Mouse (Mus musculus) cerebral cortex, adult 2 months (tissue): ENCODE results near the gene Gopc.

ENCODE experiments used
- WGBS: fragments of 180-500 bp; shearing (Covaris S2); methylation state at CpG from one replicate; pipeline ENCODE4 v1.1.7; 2018; 5-methylcytosine and 5-hydroxymethylcytosine counted together

Gopc gene

DNA sequence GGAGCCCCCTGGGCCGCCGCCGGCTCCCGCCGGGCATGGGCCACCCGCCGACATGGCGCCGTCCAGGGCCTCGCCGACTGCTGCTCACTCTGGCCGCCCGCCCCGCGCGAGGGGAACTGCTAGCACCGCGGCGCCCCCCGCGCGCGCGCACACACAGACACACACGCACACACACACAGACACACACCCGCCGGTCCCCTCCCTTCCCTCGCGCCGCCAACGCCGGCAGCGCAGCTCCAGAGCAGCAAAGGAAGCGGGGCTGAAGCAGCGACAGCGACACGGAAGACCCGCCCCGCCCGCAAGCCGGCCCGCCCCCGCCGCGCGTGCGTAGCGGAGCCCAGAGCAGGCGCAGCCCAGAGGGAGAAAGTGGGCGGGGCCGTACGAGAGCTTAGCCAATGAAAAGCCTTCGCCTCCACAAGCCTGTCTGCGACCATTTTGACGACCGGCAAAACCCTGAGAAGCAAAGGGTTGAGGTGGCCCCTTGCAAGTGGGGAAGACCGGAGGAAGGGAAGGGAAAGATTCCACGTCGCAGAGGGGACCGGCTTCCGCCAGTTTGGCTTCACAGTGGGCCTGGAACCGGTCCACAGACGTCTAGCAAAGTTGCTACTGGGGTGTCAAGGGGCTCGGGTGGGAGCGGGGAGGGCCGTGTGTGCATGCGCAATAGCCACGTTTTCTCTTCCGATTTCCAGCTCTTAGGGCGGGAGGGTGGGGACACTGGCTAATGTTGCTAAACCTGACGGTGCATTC, at the start of gene Gopc:
Gene Gopc (minus strand): TSS at position 280 of the 747 bp plus-strand sequence.
- WGBS, result 1% methylated on average over 70 of the region's 71 CpGs

- 96% methylated on average over 1 of the region's 1 CpGs for WGBS
Measured at GRCm38 (mm10) chr10:52430953-52431352, 49.0 kb upstream of the Gopc start.

- 59% methylated on average over 2 of the region's 2 CpGs for WGBS
Measured at GRCm38 (mm10) chr10:52427634-52428415, 45.9 kb upstream of the Gopc start.

- 70% methylated on average over 7 of the region's 7 CpGs for WGBS
Measured at GRCm38 (mm10) chr10:52426314-52426980, 44.5 kb upstream of the Gopc start.

DNA sequence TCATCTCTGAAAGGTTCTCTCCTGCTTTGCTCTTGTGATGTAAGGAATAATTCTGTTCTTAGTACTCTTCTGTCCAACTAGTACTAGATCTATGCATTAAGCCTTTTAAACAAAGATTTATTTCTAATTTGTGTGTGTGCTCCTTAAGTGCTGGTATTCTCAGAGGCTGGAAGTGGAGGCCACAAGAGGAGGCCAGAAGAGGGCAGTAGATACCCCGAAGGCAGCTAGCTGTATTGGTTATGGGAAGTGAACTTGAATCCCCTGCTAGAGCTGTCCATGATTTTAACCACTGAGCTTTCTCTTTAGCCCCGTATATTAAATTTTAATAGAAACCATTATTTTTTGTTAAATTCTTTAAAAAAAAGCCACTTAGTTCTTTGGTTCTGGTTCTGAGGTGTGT, 41.2 kb upstream of the Gopc start:
- WGBS, result 72% methylated on average over 2 of the region's 2 CpGs

DNA sequence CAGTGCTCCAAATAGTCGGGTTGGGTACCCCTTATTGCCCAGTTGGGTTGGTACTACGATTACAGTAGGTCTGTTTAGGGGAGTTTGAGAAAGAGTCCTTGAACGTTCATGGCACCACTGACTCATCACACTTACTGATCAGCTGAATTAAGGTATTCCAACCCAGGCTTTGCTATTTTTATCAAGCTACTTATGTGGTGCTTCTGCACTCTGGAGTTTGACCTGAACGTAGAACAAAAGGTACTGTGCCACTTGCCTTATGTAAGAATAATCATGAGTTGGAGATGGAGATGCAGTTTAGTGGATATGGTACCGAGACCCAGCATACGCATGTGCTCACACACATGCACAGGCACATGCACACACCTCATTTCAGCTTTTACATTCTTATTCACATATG, 39.8 kb upstream of the Gopc start:
- 66% methylated on average over 6 of the region's 6 CpGs for WGBS

DNA sequence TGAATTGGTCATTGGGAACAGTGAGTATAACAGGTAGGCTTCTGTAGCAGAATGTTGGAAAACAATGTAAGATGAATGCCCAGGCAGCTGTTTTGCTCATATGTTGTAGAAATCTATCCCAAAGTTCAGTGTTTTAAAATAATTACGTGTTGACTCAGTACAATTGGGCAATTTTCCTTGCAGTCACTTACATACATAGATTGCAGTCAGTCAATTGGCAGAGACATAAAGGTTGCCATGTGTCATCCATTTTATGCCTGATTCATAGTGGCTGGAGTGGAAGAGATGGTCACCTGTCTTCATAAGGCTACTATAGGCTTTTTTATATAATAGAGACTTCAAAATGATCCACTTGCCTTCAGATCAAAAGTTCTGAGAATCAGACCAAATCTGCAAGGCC, 38.6 kb upstream of the Gopc start:
- WGBS, result 75% methylated on average over 1 of the region's 1 CpGs

GRCm38 (mm10) chr10:52419402-52419801, 37.5 kb upstream of the Gopc start:
- WGBS, result 54% methylated on average over 4 of the region's 4 CpGs

- 27% methylated on average over 5 of the region's 5 CpGs for WGBS
Measured at GRCm38 (mm10) chr10:52418931-52419330, 37.0 kb upstream of the Gopc start.

DNA sequence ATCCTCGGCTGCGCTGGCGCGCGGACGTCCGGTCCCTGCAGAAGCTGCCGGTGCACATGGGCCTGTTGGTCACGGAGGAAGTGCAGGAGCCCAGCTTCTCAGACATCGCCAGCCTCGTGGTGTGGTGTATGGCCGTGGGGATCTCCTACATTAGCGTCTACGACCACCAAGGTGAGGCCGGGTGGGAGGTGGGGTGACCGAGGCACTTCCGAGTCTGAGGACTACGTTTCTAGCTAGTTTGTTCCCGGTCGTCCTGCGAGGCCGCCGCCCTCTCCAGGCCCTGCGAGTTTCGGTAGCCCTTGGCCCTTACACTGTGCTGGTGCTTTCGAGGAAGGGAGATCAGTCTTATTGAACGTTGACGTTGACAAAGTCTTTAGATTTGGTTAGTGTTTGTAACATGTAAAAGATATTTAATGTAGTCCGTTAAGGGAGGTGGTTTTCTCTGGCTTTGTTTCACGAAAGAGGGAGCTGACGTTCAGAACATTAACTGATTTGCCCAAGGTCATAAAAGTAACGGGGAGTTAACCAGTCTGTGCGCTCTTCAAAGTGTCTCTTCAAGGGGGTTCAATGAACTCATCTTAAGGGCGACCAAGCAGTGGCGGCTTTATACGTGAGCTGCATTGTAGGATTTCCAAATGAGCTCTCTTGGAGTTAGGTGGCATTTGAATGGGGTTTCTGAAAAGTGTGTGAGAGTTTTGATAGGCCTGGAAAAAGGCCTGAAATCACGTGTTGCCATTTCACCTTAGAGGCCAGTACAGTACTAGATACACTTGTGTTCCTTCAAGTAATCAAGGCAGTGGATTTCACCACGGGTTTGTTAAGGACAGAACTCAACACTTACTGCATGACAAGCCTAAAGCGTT, 36.3 kb upstream of the Gopc start:
- 2% methylated on average over 39 of the region's 39 CpGs for WGBS

GRCm38 (mm10) chr10:52417299-52417997, 35.5 kb upstream of the Gopc start, which contains the start of gene Nus1:
Gene Nus1 (plus strand): TSS chr10:52417547.
- under 1% methylated on average over 75 of the region's 79 CpGs for WGBS

DNA sequence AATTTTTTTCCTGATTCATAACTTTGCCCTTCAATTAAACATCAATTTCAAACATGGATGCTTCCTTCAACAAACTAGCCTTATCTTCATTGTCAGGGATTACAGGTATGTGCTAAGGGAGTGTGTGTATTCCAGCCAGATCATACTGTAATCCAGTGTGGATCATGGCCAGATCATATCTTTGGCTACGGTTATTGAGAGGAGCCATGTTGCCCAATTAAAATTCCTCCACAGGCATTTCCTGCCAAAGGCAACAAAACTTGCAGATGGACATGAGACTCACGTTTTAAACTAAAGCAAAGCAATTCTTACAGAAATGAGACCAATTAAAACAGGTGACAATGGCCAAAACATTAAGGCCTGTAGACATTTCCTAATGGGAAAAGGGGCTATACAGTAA, 34.5 kb upstream of the Gopc start:
- WGBS, result 23% methylated on average over 2 of the region's 2 CpGs

GRCm38 (mm10) chr10:52415020-52415419, 33.1 kb upstream of the Gopc start:
- 91% methylated on average over 2 of the region's 2 CpGs for WGBS

GRCm38 (mm10) chr10:52407526-52407925, 25.6 kb upstream of the Gopc start:
- 87% methylated on average over 2 of the region's 2 CpGs for WGBS

- 94% methylated on average over 13 of the region's 13 CpGs for WGBS
Measured at GRCm38 (mm10) chr10:52405160-52405559, 23.2 kb upstream of the Gopc start.

- 52% methylated on average over 3 of the region's 3 CpGs for WGBS
Measured at GRCm38 (mm10) chr10:52399722-52400121, 17.8 kb upstream of the Gopc start.

GRCm38 (mm10) chr10:52398715-52399114, 16.8 kb upstream of the Gopc start:
- WGBS, result 79% methylated on average over 2 of the region's 2 CpGs

DNA sequence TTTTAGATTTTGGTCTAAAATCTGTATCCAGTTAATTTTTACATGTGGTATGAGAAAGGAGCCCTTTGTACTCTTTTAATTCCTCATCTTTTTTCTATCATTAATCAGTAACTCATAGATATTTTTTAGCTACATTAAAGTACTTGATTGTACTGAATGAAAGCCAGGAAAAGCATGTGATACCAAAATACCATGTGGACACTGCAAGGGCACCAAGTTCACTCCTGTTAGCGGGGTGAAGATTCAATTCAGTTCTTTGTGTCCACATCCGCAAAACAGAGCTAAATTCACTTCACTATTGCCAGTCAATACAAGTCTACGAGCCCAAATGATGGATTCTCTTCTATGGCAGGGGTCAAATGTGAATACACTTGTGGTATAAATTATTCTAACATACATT, 14.7 kb upstream of the Gopc start:
- WGBS, result 94% methylated on average over 3 of the region's 3 CpGs

DNA sequence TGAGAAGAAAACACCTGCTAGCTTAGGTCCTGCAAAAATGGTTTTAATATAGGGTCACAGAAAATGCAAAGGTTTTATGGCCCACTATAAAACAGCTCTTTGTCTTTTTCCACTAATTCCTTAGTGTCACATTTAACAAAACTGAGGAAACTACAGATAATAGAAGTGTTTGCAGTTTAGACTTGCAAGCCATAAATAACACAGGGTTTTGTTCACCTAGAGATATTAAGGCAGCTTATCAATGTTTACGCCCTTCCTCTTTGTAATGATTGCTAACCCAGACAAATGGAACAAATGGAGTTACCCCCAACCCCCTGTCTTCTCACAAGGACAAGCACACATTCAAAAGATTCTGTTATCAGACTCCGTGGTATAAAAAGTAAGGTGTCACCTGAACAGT, 9.3 kb upstream of the Gopc start:
- 88% methylated on average over 2 of the region's 2 CpGs for WGBS

DNA sequence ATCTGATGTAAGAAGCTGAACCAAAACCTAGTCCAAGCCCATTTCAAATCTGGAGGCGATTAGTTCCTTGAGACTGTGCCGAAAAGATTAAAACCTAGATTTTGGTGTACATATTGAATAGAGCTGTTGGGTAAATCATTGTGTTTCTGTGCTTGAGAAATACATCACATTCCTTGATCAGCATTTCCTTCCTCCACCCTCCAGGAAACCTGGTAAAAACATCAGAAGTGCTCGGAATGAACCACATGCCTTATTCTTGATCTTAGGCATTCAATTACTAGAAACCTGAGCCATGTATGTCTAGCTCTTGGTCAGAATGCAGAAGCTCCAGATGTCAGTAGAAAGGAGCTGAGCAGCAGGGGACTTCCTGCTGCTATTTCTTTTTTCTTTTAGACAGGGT, 7.5 kb upstream of the Gopc start:
- 76% methylated on average over 3 of the region's 3 CpGs for WGBS

DNA sequence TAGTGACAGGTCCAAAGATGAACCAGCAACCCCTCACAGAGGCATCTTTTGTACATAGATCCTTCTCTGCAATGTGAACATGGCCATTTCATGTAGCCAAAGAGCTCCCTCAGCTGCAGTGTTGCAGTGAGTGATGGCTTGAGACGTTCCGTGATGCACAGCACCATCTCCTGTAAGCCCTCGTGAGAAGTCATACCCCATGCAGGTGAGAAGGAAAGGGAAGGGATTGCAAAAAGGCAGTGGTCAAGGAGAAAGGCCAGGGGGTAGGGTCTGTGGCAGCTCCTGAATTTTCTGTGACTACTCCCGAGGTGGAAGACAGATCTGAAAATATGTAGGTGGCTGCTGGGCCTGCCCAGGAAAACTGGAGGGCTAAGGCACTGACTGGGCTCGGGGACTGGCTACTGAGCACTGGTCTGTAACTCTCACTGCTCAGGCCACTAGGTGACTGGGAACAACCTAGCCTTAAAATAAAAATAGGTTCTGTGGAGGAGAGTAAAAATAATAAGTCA, 7.1 kb upstream of the Gopc start, which contains the start of gene Nepn:
Gene Nepn (plus strand): TSS at position 51 of the 509 bp plus-strand sequence.
- 81% methylated on average over 5 of the region's 5 CpGs for WGBS
